Mouse (Mus musculus): ENCODE data around the gene Nr6a1. TPM values are rescaled to one million over a fixed set of nuclear protein-coding genes. Genes with fewer than 3 reads are reported as not detected.

Nr6a1 gene
- total and polyA plus RNA-seq, 3 experiments, result 5.6 to 6.1 (median 5.8) TPM

DNA sequence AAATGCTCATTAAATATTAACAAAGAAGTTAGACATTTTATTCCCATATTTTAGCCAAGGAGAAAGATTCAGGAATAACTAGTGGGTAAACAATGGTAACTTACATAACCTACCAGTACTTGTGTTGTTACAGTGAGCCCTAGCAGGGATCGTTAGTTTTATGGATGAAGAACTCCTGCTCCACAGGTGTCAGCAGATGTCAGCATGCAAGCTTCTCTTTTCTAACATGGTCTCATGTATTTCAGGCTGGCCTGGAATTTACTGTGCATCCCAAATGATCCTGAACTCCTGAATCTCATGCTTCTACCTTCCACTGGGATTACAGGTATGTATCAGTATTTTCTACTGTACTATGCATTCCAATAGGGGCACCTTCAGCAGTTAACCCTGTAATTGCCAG lies 54.8 kb downstream of the Nr6a1 start:
- no peak for TF ChIP-seq ZKSCAN1 (IDR thresholded peaks at IDR 0.05; ENCODE audit: borderline replicate concordance, low read depth, low read length)
- H3K36me3 ChIP-seq (replicated peaks in 1 of 2; ENCODE audit: control insufficient read depth in 1 of 2, insufficient read depth in 1 of 2, low read length in 1 of 2), result no peaks in the 10 kb centered on the region
- H3K4me3 ChIP-seq (replicated peaks in 1 of 3; ENCODE audit: low read depth in 2 of 3, low read length in 2 of 3, poor library complexity in 1 of 3), result no peak overlapping the region
- H3K4me2 ChIP-seq (ENCODE audit: insufficient read depth, low read depth, poor library complexity, severe bottlenecking), result no peak overlapping the region
- H3K4me1 ChIP-seq (ENCODE audit: control insufficient read depth in 1 of 2, insufficient read depth in 2 of 2), result peaks cover 0 to 6% of the 10 kb centered on the region in 2 experiments; a peak in 1 of 4 replicates
- no peaks in the 10 kb centered on the region for H3K79me2 ChIP-seq (replicated peaks; ENCODE audit: control insufficient read depth, extremely low read depth, insufficient read depth, poor library complexity, severe bottlenecking)
- in situ Hi-C loops (cut with MboI; ENCODE audit: low pct_ligation_motif_present, low pct_unique_long_range_greater_than_20kb, low sequenced_read_pairs) (loop anchor here (25.0 kb wide), 1 partner anchor 210 kb away; no protein-coding TSS in a partner anchor), dilution Hi-C loops (cut with MboI; ENCODE audit: extremely low pct_ligation_motif_present, extremely low pct_unique_long_range_greater_than_20kb, low sequenced_read_pairs) (no loop called here)
- no peak for DNase-seq (ENCODE audit: extremely low read depth)
- H3K9me3 ChIP-seq (replicated peaks; ENCODE audit: low read length), result no peaks in the 10 kb centered on the region
- H3K27me3 ChIP-seq (replicated peaks), result no peaks in the 10 kb centered on the region
- H3K9ac ChIP-seq (ENCODE audit: insufficient read depth, low read depth), result no peak overlapping the region
- H3K27ac ChIP-seq (ENCODE audit: insufficient read depth, low read depth), result no peak overlapping the region

DNA sequence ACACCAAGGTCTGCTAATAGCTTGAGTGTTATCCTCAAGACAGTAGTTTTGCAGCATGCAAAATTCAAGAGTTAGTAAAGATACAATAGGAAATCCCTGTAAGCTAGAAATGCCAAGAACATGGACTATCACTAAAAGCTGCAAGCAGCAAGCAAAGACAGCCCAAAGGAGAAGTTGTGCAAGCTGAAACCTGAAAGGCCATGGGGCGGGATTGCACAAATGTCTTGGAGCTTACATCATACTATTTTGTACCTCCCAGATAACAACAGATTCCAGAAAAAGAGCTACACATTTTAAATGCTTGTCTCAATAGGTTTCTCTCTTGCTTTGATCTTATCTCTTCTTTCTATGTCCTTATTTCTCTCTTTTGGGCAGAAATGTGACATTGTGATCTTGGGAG lies 60.8 kb downstream of the Nr6a1 start:
- Histone ChIP-seq H3K4me3 (replicated peaks in 1 of 3; ENCODE audit: low read depth in 2 of 3, low read length in 2 of 3, poor library complexity in 1 of 3) (no peak overlapping the region), H3K9ac (ENCODE audit: insufficient read depth, low read depth) (no peak overlapping the region), H3K27me3 (replicated peaks) (no peaks in the 10 kb centered on the region), H3K79me2 (replicated peaks; ENCODE audit: control insufficient read depth, extremely low read depth, insufficient read depth, poor library complexity, severe bottlenecking) (no peaks in the 10 kb centered on the region), H3K27ac (ENCODE audit: insufficient read depth, low read depth) (no peak overlapping the region), H3K4me1 (ENCODE audit: control insufficient read depth in 1 of 2, insufficient read depth in 2 of 2) (no peaks in the 10 kb centered on the region), H3K36me3 (replicated peaks in 1 of 2; ENCODE audit: control insufficient read depth in 1 of 2, insufficient read depth in 1 of 2, low read length in 1 of 2) (no peaks in the 10 kb centered on the region), H3K9me3 (replicated peaks; ENCODE audit: low read length) (no peaks in the 10 kb centered on the region), H3K4me2 (ENCODE audit: insufficient read depth, low read depth, poor library complexity, severe bottlenecking) (no peak overlapping the region)
- in situ Hi-C loops (cut with MboI; ENCODE audit: low pct_ligation_motif_present, low pct_unique_long_range_greater_than_20kb, low sequenced_read_pairs), result loop anchor here (25.0 kb wide), 1 partner anchor 204 kb away; no protein-coding TSS in a partner anchor
- dilution Hi-C loops (cut with MboI; ENCODE audit: extremely low pct_ligation_motif_present, extremely low pct_unique_long_range_greater_than_20kb, low sequenced_read_pairs), result no loop called here
- TF ChIP-seq CHD2 (IDR thresholded peaks at IDR 0.05; ENCODE audit: low read length), result no peak
- no peak for DNase-seq (ENCODE audit: extremely low read depth)

DNA sequence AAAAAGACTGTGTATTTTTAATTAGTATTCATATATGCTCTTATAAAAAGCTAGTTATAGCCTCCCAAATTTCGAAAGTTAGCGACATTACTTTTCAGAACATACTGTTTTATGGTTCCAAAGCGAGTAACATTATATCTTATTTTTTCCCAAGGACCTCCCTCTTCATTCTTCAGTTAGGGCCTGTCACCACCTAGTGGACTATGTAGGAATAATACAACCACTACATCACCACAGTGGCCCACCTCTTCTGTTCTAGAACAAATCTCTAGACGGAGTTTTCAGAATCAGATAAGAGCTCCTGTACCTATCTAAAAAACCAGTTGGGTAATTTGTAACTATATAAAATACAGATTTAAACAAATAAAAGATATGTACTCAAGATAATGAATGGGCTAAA lies 63.5 kb downstream of the Nr6a1 start:
- in situ Hi-C loops (cut with MboI; ENCODE audit: low pct_ligation_motif_present, low pct_unique_long_range_greater_than_20kb, low sequenced_read_pairs) (loop anchor here (25.0 kb wide), 1 partner anchor 202 kb away; no protein-coding TSS in a partner anchor), dilution Hi-C loops (cut with MboI; ENCODE audit: extremely low pct_ligation_motif_present, extremely low pct_unique_long_range_greater_than_20kb, low sequenced_read_pairs) (no loop called here)
- Histone ChIP-seq H3K4me2 (ENCODE audit: insufficient read depth, low read depth, poor library complexity, severe bottlenecking) (no peak overlapping the region), H3K27me3 (replicated peaks) (no peaks in the 10 kb centered on the region), H3K79me2 (replicated peaks; ENCODE audit: control insufficient read depth, extremely low read depth, insufficient read depth, poor library complexity, severe bottlenecking) (no peaks in the 10 kb centered on the region), H3K36me3 (replicated peaks in 1 of 2; ENCODE audit: control insufficient read depth in 1 of 2, insufficient read depth in 1 of 2, low read length in 1 of 2) (no peaks in the 10 kb centered on the region), H3K9me3 (replicated peaks; ENCODE audit: low read length) (no peaks in the 10 kb centered on the region), H3K9ac (ENCODE audit: insufficient read depth, low read depth) (no peak overlapping the region), H3K4me3 (replicated peaks in 1 of 3; ENCODE audit: low read depth in 2 of 3, low read length in 2 of 3, poor library complexity in 1 of 3) (no peak overlapping the region), H3K27ac (ENCODE audit: insufficient read depth, low read depth) (no peak overlapping the region), H3K4me1 (ENCODE audit: control insufficient read depth in 1 of 2, insufficient read depth in 2 of 2) (no peaks in the 10 kb centered on the region)
- DNase-seq (ENCODE audit: extremely low read depth), result peak; percentile 48
- peak; percentile 23 to 92; a peak in 2 of 4 replicates for TF ChIP-seq CTCF (conservative IDR thresholded peaks at IDR 0.05 in 1 of 2, IDR thresholded peaks at IDR 0.05 in 1 of 2; ENCODE audit: low read depth in 2 of 2, low read length in 2 of 2)
- peak; percentile 92 for TF ChIP-seq RAD21 (IDR thresholded peaks at IDR 0.05; ENCODE audit: low read depth, low read length)
- TF ChIP-seq MAX (IDR thresholded peaks at IDR 0.05; ENCODE audit: low read length), result no peak
- TF ChIP-seq ZC3H11A (IDR thresholded peaks at IDR 0.05; ENCODE audit: low read depth, low read length), result peak; percentile 20; the same call in 1 of the 2 replicates
- TF ChIP-seq JUND (conservative IDR thresholded peaks at IDR 0.05; ENCODE audit: low read depth, low read length), result no peak
- no peak for TF ChIP-seq UBTF (IDR thresholded peaks at IDR 0.05; ENCODE audit: low read depth, low read length)
- TF ChIP-seq POLR2A (IDR thresholded peaks at IDR 0.05; ENCODE audit: low read depth, low read length), result no peak
- TF ChIP-seq E2F4 (IDR thresholded peaks at IDR 0.05; ENCODE audit: insufficient replicate concordance, low read depth, low read length), result no peak
- TF ChIP-seq CHD1 (IDR thresholded peaks at IDR 0.05; ENCODE audit: low read depth, low read length), result no peak
- TF ChIP-seq SMC3 (IDR thresholded peaks at IDR 0.05; ENCODE audit: low read depth, low read length), result peak; percentile 73
